Mouse (Mus musculus): ENCODE measurements around the gene Mgll. TPM values are rescaled to one million over a fixed set of nuclear protein-coding genes. Genes with fewer than 3 reads are reported as not detected.

Mgll gene
- polyA plus RNA-seq, 1 experiment from 2014 or later, result 8.6 TPM

DNA sequence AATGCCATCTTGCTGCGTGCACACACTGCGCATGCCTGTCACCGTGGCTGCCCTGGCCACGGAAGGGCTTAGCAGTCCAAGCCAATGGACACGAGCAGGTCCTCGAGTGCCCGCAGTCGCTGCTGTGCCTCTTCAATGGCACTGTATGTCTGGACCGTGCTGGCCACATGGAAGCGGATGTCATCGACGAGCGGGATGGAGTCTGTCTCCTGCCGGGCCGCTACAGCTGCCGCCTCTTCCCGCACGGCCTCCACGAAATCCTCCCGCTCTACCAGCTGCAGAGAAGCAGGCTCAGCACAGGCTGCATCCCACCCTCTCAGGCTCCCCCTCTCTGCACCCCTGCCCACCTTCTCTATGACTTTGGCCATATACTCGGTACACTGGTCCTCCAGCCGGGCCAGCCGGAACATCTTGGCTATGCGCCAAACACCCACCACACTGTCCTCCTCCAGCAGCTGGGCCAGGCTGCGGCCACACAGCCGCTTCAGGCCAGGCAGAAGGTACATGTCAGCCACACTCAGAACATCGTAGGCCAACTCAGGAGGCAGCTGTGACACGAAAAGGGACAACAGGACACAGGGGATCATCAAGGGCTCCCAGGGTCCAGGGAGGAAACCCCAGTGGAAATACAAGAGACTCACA lies 112.1 kb downstream of the Mgll start:
- H3K4me3 ChIP-seq (ENCODE audit: low read depth, low read length), result no peak overlapping the region
- WGBS, result 93% methylated on average over 28 of the region's 28 CpGs
- ATAC-seq (ENCODE audit: insufficient read depth, low FRiP score, low TSS enrichment), result no peak
- H3K27ac ChIP-seq (ENCODE audit: low read depth, low read length), result no peak overlapping the region
- no peak overlapping the region for H3K4me2 ChIP-seq (ENCODE audit: low read depth)
- no peaks in the 10 kb centered on the region for H3K9me3 ChIP-seq (ENCODE audit: control insufficient read depth, low read length)
- no peaks in the 10 kb centered on the region for H3K27me3 ChIP-seq (ENCODE audit: control insufficient read depth, insufficient read depth, low read length)
- no peak overlapping the region for H3K9ac ChIP-seq (ENCODE audit: low read length)
- peaks cover 6% of the 10 kb centered on the region for H3K4me1 ChIP-seq (ENCODE audit: control insufficient read depth, insufficient read depth, low read length)
- DNase-seq (ENCODE audit: low spot score), result no peak
- H3K36me3 ChIP-seq (ENCODE audit: control insufficient read depth, insufficient read depth, low read length), result peaks cover 4% of the 10 kb centered on the region

DNA sequence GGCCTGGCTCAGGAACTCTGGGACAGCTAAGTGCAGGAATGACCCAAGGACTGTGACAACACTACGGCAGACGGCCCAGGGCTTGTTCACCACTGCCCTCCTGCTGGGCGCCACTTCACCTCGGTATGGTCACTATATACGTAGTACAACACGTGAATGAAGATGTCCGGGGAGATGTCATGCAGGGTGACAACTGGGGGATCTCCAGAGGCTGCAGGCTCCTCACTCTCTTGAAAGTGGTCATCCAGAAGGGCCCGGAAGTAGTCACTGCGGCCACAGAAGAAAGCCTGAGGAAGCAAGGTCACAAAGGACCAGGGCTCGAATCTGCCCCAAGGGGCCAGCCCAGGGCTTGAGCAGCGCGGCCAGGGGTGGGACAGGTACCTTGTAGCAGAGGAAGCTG lies 113.8 kb downstream of the Mgll start:
- Histone ChIP-seq H3K36me3 (ENCODE audit: control insufficient read depth, insufficient read depth, low read length) (peaks cover 4% of the 10 kb centered on the region), H3K9me3 (ENCODE audit: control insufficient read depth, low read length) (no peaks in the 10 kb centered on the region), H3K4me2 (ENCODE audit: low read depth) (no peak overlapping the region), H3K4me1 (ENCODE audit: control insufficient read depth, insufficient read depth, low read length) (peaks cover 12% of the 10 kb centered on the region), H3K27ac (ENCODE audit: low read depth, low read length) (no peak overlapping the region), H3K9ac (ENCODE audit: low read length) (no peak overlapping the region), H3K27me3 (ENCODE audit: control insufficient read depth, insufficient read depth, low read length) (no peaks in the 10 kb centered on the region), H3K4me3 (ENCODE audit: low read depth, low read length) (no peak overlapping the region)
- DNase-seq (ENCODE audit: low spot score) (no peak), ATAC-seq (ENCODE audit: insufficient read depth, low FRiP score, low TSS enrichment) (no peak)
- WGBS, result 94% methylated on average over 12 of the region's 12 CpGs

DNA sequence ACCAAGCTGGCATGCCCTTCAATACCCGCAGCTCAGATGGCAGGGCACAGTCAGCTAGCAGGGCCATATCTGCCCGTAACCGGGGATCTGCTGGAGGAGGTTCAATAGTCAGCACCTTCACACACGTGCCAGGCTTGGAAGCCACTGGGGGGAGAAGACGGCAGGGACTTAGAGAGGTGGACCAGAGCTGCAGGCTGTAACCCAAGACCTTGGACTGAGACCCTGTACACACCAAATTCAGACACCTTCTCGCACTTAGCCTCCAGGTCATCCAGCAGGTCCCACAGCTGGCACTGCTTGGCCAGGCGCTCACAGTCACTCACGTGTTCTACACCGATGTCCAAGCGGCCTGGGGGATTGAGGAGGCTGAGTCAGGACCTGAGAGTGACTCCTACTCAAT lies 114.4 kb downstream of the Mgll start:
- no peaks in the 10 kb centered on the region for H3K27me3 ChIP-seq (ENCODE audit: control insufficient read depth, insufficient read depth, low read length)
- peaks cover 4% of the 10 kb centered on the region for H3K36me3 ChIP-seq (ENCODE audit: control insufficient read depth, insufficient read depth, low read length)
- ATAC-seq (ENCODE audit: insufficient read depth, low FRiP score, low TSS enrichment) (no peak), DNase-seq (ENCODE audit: low spot score) (no peak)
- no peaks in the 10 kb centered on the region for H3K9me3 ChIP-seq (ENCODE audit: control insufficient read depth, low read length)
- no peak overlapping the region for H3K4me2 ChIP-seq (ENCODE audit: low read depth)
- H3K4me3 ChIP-seq (ENCODE audit: low read depth, low read length), result no peak overlapping the region
- H3K4me1 ChIP-seq (ENCODE audit: control insufficient read depth, insufficient read depth, low read length), result peaks cover 18% of the 10 kb centered on the region
- WGBS, result 90% methylated on average over 10 of the region's 10 CpGs
- H3K9ac ChIP-seq (ENCODE audit: low read length), result no peak overlapping the region
- H3K27ac ChIP-seq (ENCODE audit: low read depth, low read length), result no peak overlapping the region

DNA sequence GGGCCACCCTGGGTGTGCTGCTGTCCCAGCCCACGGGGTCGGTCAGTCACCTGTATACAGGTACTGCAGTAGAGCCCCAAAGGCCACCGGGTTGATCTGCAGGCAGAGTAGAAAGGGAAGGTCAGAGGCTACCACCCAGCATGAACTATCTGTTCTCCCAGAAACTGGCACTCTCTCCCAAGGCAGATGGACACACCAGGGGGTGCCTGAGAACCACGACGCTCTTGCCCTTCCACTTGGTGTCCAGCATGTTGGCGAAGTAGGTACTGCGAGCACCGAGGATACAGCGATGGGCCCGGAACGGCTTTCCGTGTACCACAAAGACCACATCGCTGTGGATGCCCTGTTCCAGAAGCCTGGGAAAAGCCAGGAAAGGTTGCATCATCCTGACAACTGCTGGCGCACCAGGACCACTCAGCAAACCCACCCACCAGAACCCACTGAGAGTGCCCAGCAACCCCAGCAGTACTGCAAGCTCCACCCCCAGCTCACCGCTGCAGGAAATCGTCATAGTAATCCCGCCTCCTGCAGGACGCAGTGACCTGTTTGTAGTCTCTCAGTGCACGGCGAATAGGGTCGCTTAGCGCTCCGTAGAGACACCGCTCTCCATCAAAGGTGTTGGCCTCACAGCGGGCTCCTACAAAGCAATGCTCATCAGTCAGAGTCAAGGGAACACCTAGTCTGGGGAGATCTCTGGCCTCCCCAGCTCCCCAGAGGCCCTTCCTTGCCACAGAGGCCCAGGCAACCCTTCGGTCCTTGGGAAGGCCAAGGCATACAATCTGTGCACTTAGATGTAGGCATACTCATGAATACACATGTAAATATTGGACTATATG lies 115.1 kb downstream of the Mgll start:
- Histone ChIP-seq H3K36me3 (ENCODE audit: control insufficient read depth, insufficient read depth, low read length) (peaks cover 4% of the 10 kb centered on the region), H3K9ac (ENCODE audit: low read length) (no peak overlapping the region), H3K27me3 (ENCODE audit: control insufficient read depth, insufficient read depth, low read length) (no peaks in the 10 kb centered on the region), H3K9me3 (ENCODE audit: control insufficient read depth, low read length) (no peaks in the 10 kb centered on the region), H3K4me2 (ENCODE audit: low read depth) (no peak overlapping the region), H3K4me1 (ENCODE audit: control insufficient read depth, insufficient read depth, low read length) (peaks cover 19% of the 10 kb centered on the region), H3K4me3 (ENCODE audit: low read depth, low read length) (no peak overlapping the region), H3K27ac (ENCODE audit: low read depth, low read length) (no peak overlapping the region)
- WGBS, result 86% methylated on average over 26 of the region's 26 CpGs
- no peak for ATAC-seq (ENCODE audit: insufficient read depth, low FRiP score, low TSS enrichment)
- no peak for DNase-seq (ENCODE audit: low spot score)

DNA sequence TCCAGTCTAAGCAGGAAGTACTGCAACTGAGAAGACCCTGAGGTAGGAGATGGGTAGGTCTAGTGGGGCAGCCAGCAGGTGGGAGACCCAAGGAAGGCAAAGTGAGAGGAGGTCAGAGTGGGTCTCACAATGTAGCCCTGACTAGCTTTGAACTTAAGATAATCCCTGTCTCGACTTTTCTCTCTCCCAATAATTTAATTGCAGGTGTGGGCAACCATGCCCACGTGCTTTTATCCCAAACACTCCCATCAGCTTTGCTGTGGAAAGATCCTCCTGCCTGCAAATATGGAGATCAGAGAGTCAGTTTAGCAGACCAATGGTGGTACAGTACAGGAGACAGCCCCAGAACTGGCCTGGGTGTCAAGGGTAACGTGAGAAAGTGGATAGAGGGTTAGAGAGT lies 116.0 kb downstream of the Mgll start:
- Histone ChIP-seq H3K4me2 (ENCODE audit: low read depth) (no peak overlapping the region; the same call in 1 of the 2 replicates), H3K9ac (ENCODE audit: low read length) (no peak overlapping the region), H3K36me3 (ENCODE audit: control insufficient read depth, insufficient read depth, low read length) (peaks cover 4% of the 10 kb centered on the region), H3K27ac (ENCODE audit: low read depth, low read length) (no peak overlapping the region), H3K9me3 (ENCODE audit: control insufficient read depth, low read length) (no peaks in the 10 kb centered on the region), H3K4me3 (ENCODE audit: low read depth, low read length) (no peak overlapping the region), H3K27me3 (ENCODE audit: control insufficient read depth, insufficient read depth, low read length) (no peaks in the 10 kb centered on the region), H3K4me1 (ENCODE audit: control insufficient read depth, insufficient read depth, low read length) (peaks cover 19% of the 10 kb centered on the region)
- 81% methylated on average over 3 of the region's 3 CpGs for WGBS
- ATAC-seq (ENCODE audit: insufficient read depth, low FRiP score, low TSS enrichment) (no peak), DNase-seq (ENCODE audit: low spot score) (no peak)

DNA sequence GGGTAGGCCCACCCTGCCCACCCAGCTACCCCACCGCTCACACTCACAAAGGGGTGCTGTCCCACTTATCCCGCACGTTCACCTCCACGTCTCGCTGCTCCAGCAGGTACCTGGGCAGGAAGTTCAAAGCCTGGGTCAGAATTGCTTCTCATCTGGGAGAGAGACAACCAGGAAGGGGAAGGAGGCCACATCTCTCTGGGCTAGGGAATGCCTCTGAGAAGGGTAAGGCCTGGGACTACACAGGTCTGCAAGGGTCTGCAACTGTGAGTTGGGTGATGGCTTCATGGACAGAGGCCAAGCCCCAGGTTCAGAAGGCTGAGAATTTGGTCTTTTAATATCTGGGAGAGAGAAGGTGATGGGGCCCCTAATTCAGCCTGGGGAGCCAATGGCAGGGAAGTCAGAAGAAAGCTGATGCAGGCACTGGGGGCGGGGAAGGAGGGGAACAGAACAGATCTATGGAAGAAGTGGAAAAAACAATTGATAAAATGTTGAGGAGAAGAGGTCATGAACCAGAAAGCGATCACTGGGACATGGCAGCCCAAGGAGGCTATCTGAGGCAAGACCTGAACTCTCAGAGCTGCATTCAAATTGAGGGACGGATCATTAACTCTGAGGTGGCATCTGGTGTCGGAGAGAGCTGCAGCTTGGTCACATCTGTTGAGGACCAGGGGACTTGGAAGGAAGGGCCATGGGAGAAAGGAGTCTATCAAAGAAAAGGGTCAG lies 116.7 kb downstream of the Mgll start:
- H3K9ac ChIP-seq (ENCODE audit: low read length), result peak overlapping the region; percentile 74
- H3K27ac ChIP-seq (ENCODE audit: low read depth, low read length), result peak overlapping the region; percentile 72
- H3K36me3 ChIP-seq (ENCODE audit: control insufficient read depth, insufficient read depth, low read length), result peaks cover 3% of the 10 kb centered on the region
- ATAC-seq (ENCODE audit: insufficient read depth, low FRiP score, low TSS enrichment), result no peak
- peaks cover 19% of the 10 kb centered on the region for H3K4me1 ChIP-seq (ENCODE audit: control insufficient read depth, insufficient read depth, low read length)
- 59% methylated on average over 9 of the region's 9 CpGs for WGBS
- DNase-seq (ENCODE audit: low spot score), result no peak
- no peaks in the 10 kb centered on the region for H3K27me3 ChIP-seq (ENCODE audit: control insufficient read depth, insufficient read depth, low read length)
- peak overlapping the region; percentile 72 for H3K4me3 ChIP-seq (ENCODE audit: low read depth, low read length)
- peak overlapping the region; percentile 74 for H3K4me2 ChIP-seq (ENCODE audit: low read depth)
- no peaks in the 10 kb centered on the region for H3K9me3 ChIP-seq (ENCODE audit: control insufficient read depth, low read length)

DNA sequence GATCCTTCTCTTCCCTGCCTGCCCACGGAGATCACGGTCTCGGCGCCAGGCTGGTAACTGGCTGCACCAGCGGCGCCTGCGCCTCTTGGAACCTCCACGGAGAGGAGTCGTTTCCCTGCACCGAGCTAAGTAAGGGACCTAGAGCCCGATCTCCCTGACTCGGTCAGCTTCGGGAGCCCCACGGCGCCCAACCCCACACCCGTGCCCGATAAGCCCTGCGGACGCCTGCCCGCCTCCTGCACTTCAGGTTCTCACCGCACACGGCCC lies 117.2 kb downstream of the Mgll start:
- Histone ChIP-seq H3K27me3 (ENCODE audit: control insufficient read depth, insufficient read depth, low read length) (no peaks in the 10 kb centered on the region), H3K4me1 (ENCODE audit: control insufficient read depth, insufficient read depth, low read length) (peaks cover 19% of the 10 kb centered on the region), H3K4me2 (ENCODE audit: low read depth) (peak overlapping the region; percentile 74), H3K9me3 (ENCODE audit: control insufficient read depth, low read length) (no peaks in the 10 kb centered on the region), H3K36me3 (ENCODE audit: control insufficient read depth, insufficient read depth, low read length) (peaks cover 2% of the 10 kb centered on the region), H3K4me3 (ENCODE audit: low read depth, low read length) (peak overlapping the region; percentile 72), H3K27ac (ENCODE audit: low read depth, low read length) (peak overlapping the region; percentile 72), H3K9ac (ENCODE audit: low read length) (peak overlapping the region; percentile 74)
- ATAC-seq (ENCODE audit: insufficient read depth, low FRiP score, low TSS enrichment) (no peak), DNase-seq (ENCODE audit: low spot score) (no peak)
- under 1% methylated on average over 22 of the region's 22 CpGs for WGBS

DNA sequence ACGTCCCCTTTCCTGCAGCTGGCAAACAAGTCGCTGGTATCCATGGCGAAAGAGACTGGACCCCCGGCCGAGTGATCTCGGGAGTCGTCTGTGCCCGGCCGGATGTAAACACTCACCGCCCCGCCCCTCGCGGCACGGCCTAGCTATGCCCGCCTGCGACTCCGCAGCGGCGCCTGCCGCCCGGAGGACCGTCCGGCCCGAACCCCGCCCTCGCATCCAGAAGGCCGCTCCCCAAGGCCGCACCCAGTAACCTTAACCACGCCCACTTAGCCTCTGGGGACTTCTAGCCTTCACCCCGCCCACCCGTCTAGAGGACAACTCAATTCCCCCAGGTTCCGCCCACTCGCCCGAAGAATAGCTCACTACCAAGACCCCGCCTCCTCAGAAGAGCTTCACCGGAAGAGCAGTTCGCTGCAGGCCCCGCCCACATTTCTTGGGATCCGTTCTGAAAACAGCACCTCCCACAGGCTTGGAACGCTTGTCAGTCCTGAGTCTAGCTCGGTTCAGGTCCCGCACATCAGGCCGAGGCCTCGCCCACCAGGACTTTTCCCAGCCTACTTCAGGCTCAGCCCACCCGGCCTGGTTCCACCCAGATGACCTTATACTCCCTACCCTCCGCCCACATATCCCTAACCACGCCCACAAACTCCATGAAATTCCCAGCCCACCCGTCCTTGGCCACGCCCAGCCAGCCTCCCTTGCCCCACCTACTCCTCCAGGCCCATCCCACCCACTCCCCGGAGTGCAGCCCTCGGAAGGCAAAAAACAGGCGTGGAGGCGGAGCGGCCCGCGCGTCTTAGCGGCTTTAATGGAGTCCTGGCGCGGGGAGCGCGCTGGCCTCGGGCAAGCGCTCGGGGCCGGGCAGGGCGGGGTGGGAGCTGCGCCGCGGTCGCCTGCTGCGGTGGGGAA lies 117.8 kb downstream of the Mgll start, which contains the start of gene Abtb1:
Gene Abtb1 (minus strand): TSS at position 204 of the 909 bp plus-strand sequence.
- DNase-seq (ENCODE audit: low spot score), result peak; percentile 99
- peak within 1 kb of the TSS; percentile 72 for H3K4me3 ChIP-seq (ENCODE audit: low read depth, low read length)
- peak; percentile 95 for ATAC-seq (ENCODE audit: insufficient read depth, low FRiP score, low TSS enrichment)
- H3K27ac ChIP-seq (ENCODE audit: low read depth, low read length), result peak within 1 kb of the TSS; percentile 87
- H3K4me2 ChIP-seq (ENCODE audit: low read depth), result peak within 1 kb of the TSS; percentile 79
- no peaks in the 10 kb centered on the region for H3K9me3 ChIP-seq (ENCODE audit: control insufficient read depth, low read length)
- under 1% methylated on average over 71 of the region's 72 CpGs for WGBS
- no peaks in the 10 kb centered on the region for H3K27me3 ChIP-seq (ENCODE audit: control insufficient read depth, insufficient read depth, low read length)
- peaks cover 19% of the 10 kb centered on the region for H3K4me1 ChIP-seq (ENCODE audit: control insufficient read depth, insufficient read depth, low read length)
- peak within 1 kb of the TSS; percentile 74 for H3K9ac ChIP-seq (ENCODE audit: low read length)
- peaks cover 2% of the 10 kb centered on the region for H3K36me3 ChIP-seq (ENCODE audit: control insufficient read depth, insufficient read depth, low read length)
